Mouse (Mus musculus) kidney, adult 2 months (tissue): ENCODE measurements around the gene Tmem51.

Source experiments
- CTCF ChIP-seq: fragments of 200-500 bp; conservative IDR thresholded peaks from 2 replicates; pipeline ENCODE4 v1.5.1; 2011; ENCODE audit warnings: low read depth, mild to moderate bottlenecking, control low read depth, low read length, moderate library complexity, mixed read lengths; ENCODE audit not compliant: insufficient read depth, insufficient read length
- POLR2A ChIP-seq: fragments of 200-500 bp; IDR thresholded peaks from one replicate; pipeline ENCODE4 v1.6.1; 2011; ENCODE audit warnings: low read depth, low read length, control low read depth

DNA sequence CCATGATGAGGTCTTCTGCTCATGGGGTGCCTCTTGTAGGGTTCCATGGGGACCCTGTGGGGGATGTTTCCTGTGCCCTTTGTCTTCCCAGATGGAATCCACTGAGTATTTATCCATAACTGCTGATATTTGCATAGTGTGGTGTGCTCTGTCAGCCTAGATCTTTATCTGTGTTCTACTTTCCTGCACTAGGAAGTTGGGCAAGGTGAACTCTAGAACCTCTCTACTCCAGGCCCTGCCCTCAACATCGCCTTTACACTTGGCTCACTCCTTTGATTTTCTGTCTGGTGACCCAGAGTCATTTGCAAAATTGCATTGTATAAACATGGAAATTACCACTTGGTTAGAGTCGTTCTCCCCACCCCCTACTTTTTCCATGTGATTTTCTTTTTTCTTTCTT lies 59.6 kb downstream of the Tmem51 start:
- TF ChIP-seq POLR2A (no peak), CTCF (no peak)
